Mouse (Mus musculus) Patski (cell line): ENCODE results near the gene Lfng. TPM values are rescaled to one million over a fixed set of nuclear protein-coding genes. Genes with fewer than 3 reads are reported as not detected.

ENCODE experiments used
- ATAC-seq: fragments of 100-300 bp; one replicate; pipeline ENCODE4 v1.8.0; 2021
- CTCF ChIA-PET: fragments of 350-600 bp; sonication (Branson Sonifier 250); formaldehyde crosslinking; loops from one replicate; lab custom pipeline; 2022; ENCODE audit warnings: inconsistent platforms; lab: Charles Lee
- POLR2A ChIA-PET: fragments of 350-600 bp; sonication (Branson Sonifier 250); formaldehyde crosslinking; loops from one replicate; lab custom pipeline; 2022; ENCODE audit warnings: antibody characterized with exemption, inconsistent platforms; lab: Charles Lee
- DNase-seq: peaks from one replicate; pipeline ENCODE4 v3.0.0-alpha.2; 2011; ENCODE audit warnings: low read depth, low spot score
- H3K27me3 ChIP-seq: fragments of 371-371 bp; one replicate; pipeline ENCODE4 v1.5.1; 2021
- CTCF ChIP-seq: fragments of 100-300 bp; IDR thresholded peaks from one replicate; pipeline ENCODE4 v1.5.1; 2021
- in situ Hi-C: fragments of 300-500 bp; cut with MboI; formaldehyde crosslinking; loops from 3 replicates; pipeline ENCODE4 v1.11.1; 2018; ENCODE audit warnings: low pct_unique_long_range_greater_than_20kb, mixed read lengths
- polyA plus RNA-seq: library from polyadenylated mRNA; unstranded; gene quantifications from one replicate; pipeline ENCODE4 v1.2.3, GENCODE M21; 2021

Gene Lfng
- polyA plus RNA-seq, 1 experiment from 2014 or later: 56.0 TPM

- POLR2A ChIA-PET: interaction anchor here (1.4 kb wide), 1 partner anchor 13 kb away, joined by 4 read pairs; no protein-coding TSS in a partner anchor
- DNase-seq (no peak), ATAC-seq (no peak)
- CTCF ChIA-PET: no interaction called here
- no peak for TF ChIP-seq CTCF
- no peaks in the 10 kb centered on the region for H3K27me3 ChIP-seq
- in situ Hi-C loops: no loop called here
These were observed 23.3 kb upstream of the Lfng start for GRCm38 (mm10) chr5:140583732-140584368.

DNA sequence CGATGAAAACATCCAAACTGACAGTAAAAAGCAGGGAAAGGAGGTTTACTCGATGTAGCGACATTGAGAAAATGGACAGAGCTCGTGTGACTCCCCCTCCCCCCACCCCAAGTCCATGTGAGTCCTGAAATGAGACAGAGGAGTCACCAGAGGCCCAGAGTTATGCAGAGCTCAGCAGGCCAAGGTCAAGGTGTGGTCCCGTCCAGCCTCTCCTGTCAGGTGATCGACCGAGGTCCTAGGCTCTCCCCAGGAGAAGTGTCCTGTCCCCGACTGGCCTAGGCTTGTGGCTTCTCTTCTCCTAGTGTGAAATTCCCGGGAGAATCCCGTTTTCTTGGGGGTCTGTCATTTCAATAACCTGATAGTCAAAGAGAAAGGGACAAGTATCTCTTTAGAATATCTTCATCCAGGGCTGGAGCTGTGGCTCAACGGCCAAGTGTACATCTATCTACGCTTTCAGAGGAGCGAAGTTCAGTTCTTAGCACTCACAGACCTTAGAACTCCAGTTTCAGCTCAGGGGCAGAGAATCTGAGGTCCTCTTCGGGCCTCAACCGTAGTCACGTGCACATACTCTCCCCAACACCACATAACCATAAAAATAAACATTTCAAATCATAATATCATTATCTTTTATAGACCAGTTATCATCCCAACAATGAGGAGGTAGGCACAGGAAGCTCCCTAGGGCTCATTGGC lies 17.9 kb upstream of the Lfng start:
- in situ Hi-C loops: no loop called here
- H3K27me3 ChIP-seq: no peaks in the 10 kb centered on the region
- DNase-seq (no peak), ATAC-seq (no peak)
- ChIA-PET POLR2A (interaction anchor here (1.7 kb wide), 1 partner anchor 10 kb away, joined by 3 read pairs; no protein-coding TSS in a partner anchor), CTCF (interaction anchor here (1.2 kb wide), 1 partner anchor 12 kb away, joined by 4 read pairs; no protein-coding TSS in a partner anchor)
- TF ChIP-seq CTCF: no peak

- CTCF ChIA-PET: no interaction called here
- no peak for TF ChIP-seq CTCF
- ATAC-seq: no peak
- no peak for DNase-seq
- in situ Hi-C loops: no loop called here
- POLR2A ChIA-PET: no interaction called here
- no peaks in the 10 kb centered on the region for H3K27me3 ChIP-seq
These were observed 12.3 kb upstream of the Lfng start for GRCm38 (mm10) chr5:140594846-140595245.

DNA sequence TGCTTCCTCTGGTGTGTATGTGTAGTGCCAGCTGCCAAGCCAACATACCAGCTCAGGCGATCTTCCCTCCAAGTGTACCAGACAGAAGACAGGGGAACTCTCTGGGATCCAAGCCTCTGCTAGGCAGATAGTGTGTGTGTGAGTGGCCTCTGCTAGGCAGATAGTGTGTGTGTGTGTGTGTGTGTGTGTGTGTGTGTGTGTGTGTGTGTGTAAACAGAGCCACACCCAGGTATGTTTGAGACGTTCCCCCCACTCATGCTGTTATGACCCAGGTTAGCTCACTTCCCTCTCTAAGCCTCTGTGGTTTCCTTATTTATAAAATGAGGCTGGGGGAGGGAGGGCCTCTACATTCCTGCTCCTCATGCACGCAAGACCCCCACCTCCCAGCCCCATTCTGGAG lies 10.7 kb upstream of the Lfng start:
- TF ChIP-seq CTCF: no peak
- in situ Hi-C loops: no loop called here
- CTCF ChIA-PET: no interaction called here
- DNase-seq: no peak
- no peak for ATAC-seq
- POLR2A ChIA-PET: interaction anchor here (1.3 kb wide), 1 partner anchor 13 kb away, joined by 4 read pairs; no protein-coding TSS in a partner anchor
- H3K27me3 ChIP-seq: no peaks in the 10 kb centered on the region

GRCm38 (mm10) chr5:140596927-140597588 lies 10.1 kb upstream of the Lfng start:
- in situ Hi-C loops: no loop called here
- no peak for DNase-seq
- CTCF ChIA-PET: interaction anchor here (1.4 kb wide), 1 partner anchor 15 kb away, joined by 3 read pairs; no protein-coding TSS in a partner anchor
- ATAC-seq: no peak
- no peaks in the 10 kb centered on the region for H3K27me3 ChIP-seq
- POLR2A ChIA-PET: interaction anchor here (1.3 to 1.4 kb wide), 2 partner anchors 11 to 13 kb away, joined by 3 to 4 read pairs; no protein-coding TSS in a partner anchor
- no peak for TF ChIP-seq CTCF

- in situ Hi-C loops: no loop called here
- no peak for ATAC-seq
- no peak for TF ChIP-seq CTCF
These were observed 9.3 kb upstream of the Lfng start for GRCm38 (mm10) chr5:140597787-140598186.

DNA sequence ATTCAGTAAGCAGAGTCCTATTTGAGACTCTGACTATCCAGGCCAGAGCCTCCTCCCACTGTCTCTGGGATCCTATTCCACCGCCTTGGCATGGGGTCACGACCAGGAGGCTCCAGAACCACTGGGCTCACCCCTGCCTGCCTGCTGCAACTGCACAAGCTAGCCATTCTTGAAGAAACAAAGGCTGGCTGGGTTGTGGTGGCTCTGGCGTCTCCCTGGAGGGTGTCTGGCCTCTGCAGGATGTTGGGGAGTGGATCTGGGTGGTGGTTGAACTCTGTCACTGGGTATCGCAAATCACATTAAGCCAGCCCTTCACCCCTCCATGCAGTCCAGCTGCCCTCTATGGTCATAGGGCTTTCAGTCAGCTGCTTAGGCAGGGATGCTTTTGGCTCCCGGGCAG lies 7.2 kb upstream of the Lfng start:
- ChIA-PET CTCF (interaction anchor here (1.0 kb wide), 1 partner anchor 34 kb away, joined by 3 read pairs; no protein-coding TSS in a partner anchor), POLR2A (interaction anchor here (0.9 to 1.0 kb wide), 2 partner anchors 11 kb away, joined by 3 read pairs; no protein-coding TSS in a partner anchor)
- no peaks in the 10 kb centered on the region for H3K27me3 ChIP-seq
- DNase-seq (no peak), ATAC-seq (no peak)
- TF ChIP-seq CTCF: no peak
- in situ Hi-C loops: no loop called here

More at GRCm38 (mm10) chr5:140597787-140598186, 9.3 kb upstream of the Lfng start:
- CTCF ChIA-PET: interaction anchor here (1.4 kb wide), 1 partner anchor 15 kb away, joined by 3 read pairs; no protein-coding TSS in a partner anchor
- POLR2A ChIA-PET: interaction anchor here (1.4 kb wide), 1 partner anchor 10 kb away, joined by 3 read pairs; no protein-coding TSS in a partner anchor
- no peaks in the 10 kb centered on the region for H3K27me3 ChIP-seq
- no peak for DNase-seq

DNA sequence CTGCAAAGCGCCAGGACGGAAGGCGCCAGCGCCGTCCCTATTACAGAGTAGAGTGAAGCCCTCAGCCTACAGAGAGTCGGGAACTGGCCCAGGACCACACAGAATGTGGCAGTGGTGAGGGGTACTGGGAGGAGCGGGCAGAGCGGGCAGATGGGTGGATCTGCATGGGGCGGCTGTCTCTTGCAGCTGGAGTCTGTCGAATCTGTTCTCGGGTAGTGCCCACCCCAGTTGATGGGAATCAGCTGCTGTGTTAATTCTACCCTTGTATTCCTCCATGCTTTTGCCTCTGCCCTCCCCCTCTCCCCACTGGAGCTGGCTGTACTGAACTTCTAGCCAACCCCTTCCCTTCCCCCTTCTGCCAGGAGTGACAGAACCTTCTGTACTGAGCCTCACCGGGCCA lies 5.4 kb upstream of the Lfng start:
- TF ChIP-seq CTCF: no peak
- no peaks in the 10 kb centered on the region for H3K27me3 ChIP-seq
- CTCF ChIA-PET: interaction anchor here (1.2 kb wide), 1 partner anchor 9 kb away, joined by 3 read pairs; no protein-coding TSS in a partner anchor
- POLR2A ChIA-PET: no interaction called here
- ATAC-seq: no peak
- in situ Hi-C loops: no loop called here
- DNase-seq: no peak

- H3K27me3 ChIP-seq: no peaks in the 10 kb centered on the region
- no peak for DNase-seq
- in situ Hi-C loops: no loop called here
- ChIA-PET POLR2A (interaction anchor here (0.7 kb wide), 1 partner anchor 53 kb away, joined by 3 read pairs; no protein-coding TSS in a partner anchor), CTCF (interaction anchor here (1.2 kb wide), 1 partner anchor 10 kb away, joined by 3 read pairs; no protein-coding TSS in a partner anchor)
- no peak for ATAC-seq
- TF ChIP-seq CTCF: no peak
These were observed 4.6 kb upstream of the Lfng start for GRCm38 (mm10) chr5:140602540-140602939.

GRCm38 (mm10) chr5:140604386-140604785 lies 2.7 kb upstream of the Lfng start:
- TF ChIP-seq CTCF: no peak
- ChIA-PET CTCF (interaction anchor here (1.4 kb wide), 1 partner anchor 36 kb away, joined by 4 read pairs; no protein-coding TSS in a partner anchor), POLR2A (interaction anchor here (0.8 kb wide), 1 partner anchor 38 kb away, joined by 3 read pairs; no protein-coding TSS in a partner anchor)
- DNase-seq (no peak), ATAC-seq (peak; percentile 48)
- no peaks in the 10 kb centered on the region for H3K27me3 ChIP-seq
- in situ Hi-C loops: no loop called here
